Mouse (Mus musculus) C2C12 (cell line): Measurements from ENCODE around the gene A530064D06Rik.

Experiments
- CEBPB ChIP-seq: IDR thresholded peaks from one replicate; pipeline ENCODE4 v1.6.1; 2011; ENCODE audit warnings: low read depth, mild to moderate bottlenecking, control low read depth, moderate library complexity
- CTCF ChIP-seq: IDR thresholded peaks from one replicate; pipeline ENCODE4 v1.5.1; 2011; ENCODE audit not compliant: control insufficient read depth, insufficient read depth, insufficient read length
- MYOG ChIP-seq: IDR thresholded peaks from one replicate; pipeline ENCODE4 v1.6.1; 2011; ENCODE audit not compliant: control insufficient read depth, insufficient read length; ENCODE audit errors: extremely low read depth

GRCm38 (mm10) chr17:48213511-48213910 is 46.4 kb upstream of the A530064D06Rik start:
- TF ChIP-seq MYOG (no peak), CTCF (no peak), CEBPB (no peak)
